Mouse (Mus musculus): ENCODE results near the gene Dars2.

GRCm38 (mm10) chr1:161032345-161032744, 38.1 kb downstream of the Dars2 start:
- TF ChIP-seq CTCF (IDR thresholded peaks at IDR 0.05) (no peak), EP300 (IDR thresholded peaks at IDR 0.05) (no peak)
